Mouse (Mus musculus): ENCODE measurements at regions not wholly inside any gene's neighbourhood (a gene's known extent, or its start where the extent isn't known, plus 50 kb on each side); places are given as distances from the start of the nearest gene placed in this dataset.
A peak's percentile ranks its signal among the peaks of the same experiment; 100 is the strongest.

- no peak for DNase-seq (ENCODE audit: low spot score in 2 of 2)
Measured at GRCm38 (mm10) chr12:105898580-105899293, 111.3 kb upstream of the Vrk1 start.

DNA sequence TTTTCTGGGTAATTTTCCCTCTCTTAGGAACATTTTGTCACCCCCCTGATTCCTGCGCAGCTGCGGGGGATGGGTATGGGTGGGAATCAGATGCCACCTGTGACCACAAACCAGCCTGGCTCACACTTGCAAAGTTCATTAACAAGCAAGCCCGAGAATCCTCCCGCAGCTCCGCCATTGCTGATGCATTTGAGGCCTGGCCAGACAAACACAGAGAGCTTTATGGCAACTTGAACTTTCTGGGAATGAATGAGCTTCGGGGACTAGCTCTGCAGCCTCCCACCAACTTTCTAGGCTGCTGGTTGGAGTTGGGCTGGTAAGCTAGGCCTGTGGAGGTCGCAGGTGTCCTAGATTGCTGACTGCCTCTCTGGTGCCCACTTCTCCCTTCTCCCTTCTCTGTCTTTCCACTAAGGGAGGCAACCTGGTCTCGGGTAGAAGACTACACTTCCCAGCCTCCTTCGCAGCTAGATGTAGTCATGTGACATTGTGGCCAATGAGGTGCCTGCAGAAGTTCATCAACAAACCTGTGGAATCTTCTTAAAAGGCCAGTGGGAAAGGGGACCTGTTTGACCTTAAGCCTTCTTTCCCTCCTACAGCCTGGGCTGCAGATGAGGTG is 110.6 kb upstream of the Vrk1 start:
- DNase-seq (ENCODE audit: low spot score in 2 of 2) = no peak

DNA sequence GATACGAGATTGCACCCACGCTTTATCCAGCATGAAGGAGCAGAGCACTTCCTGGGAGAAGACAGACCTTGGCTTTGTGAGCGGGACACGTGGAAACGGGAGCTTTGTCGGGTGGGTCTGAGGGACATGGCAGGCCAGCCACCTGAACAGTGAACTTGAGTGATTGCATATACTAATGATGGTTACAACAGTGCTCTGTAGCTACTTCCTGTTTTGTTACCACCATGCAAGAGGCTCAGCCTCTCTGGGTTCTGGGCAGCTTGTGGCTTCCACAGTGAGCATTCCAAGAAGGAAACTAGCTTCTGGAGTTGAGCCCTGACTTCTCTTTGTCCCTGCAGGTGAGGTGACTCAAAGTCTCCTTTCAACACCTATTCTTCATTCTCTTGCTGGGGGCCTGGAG is 109.5 kb upstream of the Vrk1 start:
- DNase-seq (ENCODE audit: low spot score in 2 of 2) = no peak

DNA sequence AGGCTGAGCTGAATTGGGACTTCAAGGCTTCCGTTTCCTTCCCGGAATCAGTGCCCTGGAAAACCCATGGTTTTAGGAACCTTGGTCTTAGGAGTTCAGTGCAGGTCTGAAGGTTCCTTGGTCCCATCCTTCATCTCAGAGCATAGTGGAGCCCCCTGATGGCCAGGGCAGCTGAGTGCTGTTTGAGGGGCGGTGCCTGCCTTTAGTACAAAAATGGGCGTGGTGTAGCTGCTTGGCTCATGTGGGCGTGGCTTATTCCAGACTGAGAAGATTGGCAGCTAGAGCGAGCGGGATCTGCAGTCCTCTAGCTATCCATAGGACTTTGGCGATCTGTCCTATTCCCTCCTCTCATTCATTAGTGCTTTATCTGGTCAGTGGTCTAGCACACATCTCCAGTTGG is 107.0 kb upstream of the Vrk1 start:
- DNase-seq (ENCODE audit: low spot score in 2 of 2) = no peak

GRCm38 (mm10) chr12:105906584-105906983 is 103.4 kb upstream of the Vrk1 start:
- DNase-seq (ENCODE audit: low spot score in 2 of 2) = peak; percentile 10 to 16

- DNase-seq (ENCODE audit: low spot score in 2 of 2) = peak; percentile 8
Measured at GRCm38 (mm10) chr12:105907851-105908620, 102.0 kb upstream of the Vrk1 start.

DNA sequence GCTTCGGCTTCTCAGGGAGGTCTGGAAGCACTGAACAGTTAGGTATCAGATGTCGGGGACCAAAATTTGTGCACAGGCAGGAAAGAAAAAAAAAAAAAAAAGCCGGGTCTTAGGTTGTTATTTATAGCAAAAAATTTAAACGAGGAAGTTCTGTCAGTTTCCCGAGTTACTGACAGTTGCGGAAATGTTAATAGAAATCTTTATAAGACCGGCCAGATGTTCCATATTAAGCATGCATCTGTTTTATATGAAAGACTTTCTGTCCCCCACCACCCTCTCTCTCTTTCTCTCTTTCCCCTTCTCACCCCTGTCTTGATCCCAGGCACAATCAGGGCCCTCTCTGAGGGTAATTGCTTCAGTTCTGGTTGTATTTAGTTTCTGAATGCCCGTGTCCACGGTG is 98.5 kb upstream of the Vrk1 start:
- DNase-seq (ENCODE audit: low spot score in 2 of 2) = no peak

GRCm38 (mm10) chr12:105917388-105917963 is 92.6 kb upstream of the Vrk1 start:
- DNase-seq (ENCODE audit: low spot score in 2 of 2) = no peak

GRCm38 (mm10) chr12:105918775-105919174 is 91.3 kb upstream of the Vrk1 start:
- DNase-seq (ENCODE audit: low spot score in 2 of 2) = no peak

GRCm38 (mm10) chr12:105927210-105927609 is 82.8 kb upstream of the Vrk1 start:
- no peak for DNase-seq (ENCODE audit: low spot score in 2 of 2)

GRCm38 (mm10) chr12:105929456-105929921 is 80.5 kb upstream of the Vrk1 start:
- no peak for DNase-seq (ENCODE audit: low spot score in 2 of 2)

DNA sequence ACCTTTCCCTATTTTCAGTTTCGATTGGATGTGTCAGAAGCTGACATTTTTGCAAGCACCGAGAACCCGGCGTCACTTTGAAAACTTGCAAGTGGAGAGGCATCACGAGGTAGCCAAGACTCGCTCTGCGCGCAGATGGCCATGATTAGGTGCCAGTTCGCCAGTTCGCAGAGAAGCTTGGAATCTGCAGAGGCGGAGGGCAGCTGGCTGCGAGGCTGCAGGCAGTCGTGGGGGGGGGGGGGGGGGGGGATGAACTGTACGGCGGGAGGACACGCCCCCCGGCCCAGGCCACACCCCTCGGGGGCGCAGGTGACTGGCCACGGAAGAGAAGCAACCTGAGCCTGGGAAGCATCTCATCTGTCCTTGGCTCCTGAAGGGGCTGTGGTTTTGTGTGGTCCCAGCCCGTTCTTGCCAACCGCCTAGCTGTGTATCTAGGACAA is 74.6 kb upstream of the Vrk1 start:
- DNase-seq (ENCODE audit: low spot score in 2 of 2) = no peak

GRCm38 (mm10) chr12:105936812-105937530 is 73.1 kb upstream of the Vrk1 start:
- no peak for DNase-seq (ENCODE audit: low spot score in 2 of 2)

DNA sequence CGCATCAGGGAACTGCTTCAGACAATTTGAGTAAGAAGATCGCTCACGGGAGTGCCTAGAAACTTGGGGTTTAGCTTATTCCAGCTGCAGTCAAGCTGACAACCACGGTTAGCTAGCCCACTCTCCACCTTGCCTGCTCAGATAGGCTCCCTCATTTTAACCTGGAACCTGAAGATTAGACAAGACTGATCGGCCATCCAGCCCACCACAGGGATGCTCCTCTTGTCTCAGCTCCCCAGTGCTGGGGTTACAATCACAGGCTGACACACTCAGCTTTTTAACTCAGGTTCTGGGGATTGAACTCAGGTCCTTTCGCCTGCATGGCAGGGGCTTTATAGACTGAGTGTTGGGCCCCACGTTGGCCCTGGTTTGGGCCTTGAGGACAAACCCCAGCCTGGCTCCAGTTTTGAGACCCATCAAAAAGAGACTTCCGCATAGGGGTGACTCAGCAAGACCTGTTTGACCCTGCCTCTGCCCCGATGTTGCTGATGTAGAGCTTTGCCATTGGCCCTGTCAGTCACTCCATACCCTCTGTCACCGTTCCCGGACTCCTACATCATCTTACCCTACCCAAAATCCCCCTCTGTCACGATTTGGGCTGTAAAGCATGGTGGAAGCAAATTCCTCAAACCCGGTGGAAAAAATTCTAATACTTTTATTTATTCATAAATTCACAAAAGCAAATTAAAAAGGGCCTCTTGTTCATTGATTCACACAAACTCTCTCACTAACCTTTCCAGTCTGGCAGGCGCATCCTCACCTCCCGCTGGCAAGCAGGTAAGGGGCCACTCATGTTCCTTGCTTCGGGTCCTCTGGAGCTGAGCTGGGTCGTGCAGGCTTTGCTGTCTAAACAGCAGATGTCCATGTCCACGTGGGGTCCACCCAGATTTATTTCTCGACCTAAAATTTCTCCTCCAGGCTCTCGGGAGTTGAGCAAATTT is 67.6 kb upstream of the Vrk1 start:
- DNase-seq (ENCODE audit: low spot score in 2 of 2) = no peak

DNA sequence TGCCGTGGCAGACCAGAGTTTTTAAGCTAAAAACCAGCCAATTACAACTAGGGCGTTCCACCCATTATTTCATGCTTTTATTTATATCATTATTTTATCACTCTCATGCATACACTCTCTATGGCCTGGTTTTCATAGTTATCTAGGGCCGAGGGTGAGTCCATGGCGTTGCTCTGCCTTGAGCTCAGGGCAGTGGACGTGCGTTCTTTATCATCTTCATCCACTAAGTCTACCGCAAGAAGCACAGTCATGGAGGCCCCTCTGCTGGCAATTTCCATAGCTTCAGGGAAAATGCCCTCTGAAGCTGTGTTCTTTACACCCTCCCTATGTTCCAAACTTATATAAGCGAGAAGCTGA is 67.0 kb upstream of the Vrk1 start:
- no peak for DNase-seq (ENCODE audit: low spot score in 2 of 2)

DNA sequence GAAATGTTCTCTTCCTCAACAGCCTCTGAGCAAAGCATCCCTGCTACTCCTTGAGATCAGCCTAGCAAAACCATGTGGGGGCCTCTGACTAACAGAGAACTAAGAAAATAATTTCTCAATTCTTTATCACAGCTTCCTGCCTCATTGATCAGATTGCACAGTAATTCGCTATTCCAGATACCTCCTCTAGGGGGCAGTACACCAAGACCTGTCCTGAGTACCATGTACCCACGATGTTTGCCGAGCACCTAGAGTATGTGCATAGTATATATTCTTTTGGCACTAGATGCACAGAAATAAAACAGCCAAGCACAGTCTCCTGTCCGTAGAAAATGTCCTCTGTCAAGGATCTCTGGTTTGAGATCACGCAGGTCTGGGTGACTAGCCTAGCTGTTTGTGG is 62.7 kb upstream of the Vrk1 start:
- no peak for DNase-seq (ENCODE audit: low spot score in 2 of 2)

- no peak for DNase-seq (ENCODE audit: low spot score in 2 of 2)
Measured at GRCm38 (mm10) chr12:105948322-105948721, 61.7 kb upstream of the Vrk1 start.

DNA sequence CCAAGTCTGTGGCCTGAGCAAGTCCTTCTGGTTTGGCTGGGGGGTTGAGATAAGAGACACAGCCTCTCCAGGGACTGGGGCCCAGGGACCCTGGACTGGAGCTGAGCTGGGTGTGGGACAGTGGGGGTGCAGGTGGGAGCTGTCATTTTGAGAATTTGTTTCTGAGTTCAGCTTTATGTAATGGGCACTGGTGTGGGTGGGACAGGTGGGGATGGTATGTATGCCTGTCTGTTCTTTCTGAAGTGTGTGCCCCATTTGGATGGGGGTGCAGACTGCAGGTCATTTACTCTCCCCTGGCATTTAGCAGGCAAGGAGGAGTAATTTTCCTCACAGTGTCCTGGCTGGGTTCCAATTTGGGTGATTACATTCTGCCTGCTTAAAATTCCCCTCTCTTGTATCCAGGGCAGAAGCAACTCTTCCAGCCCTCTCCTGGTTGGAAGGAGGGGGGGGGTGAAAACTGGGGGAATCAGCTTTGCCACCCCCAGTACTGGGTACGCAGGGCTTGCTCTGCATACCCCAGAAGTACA is 54.2 kb upstream of the Vrk1 start:
- DNase-seq (ENCODE audit: low spot score in 2 of 2) = no peak

DNA sequence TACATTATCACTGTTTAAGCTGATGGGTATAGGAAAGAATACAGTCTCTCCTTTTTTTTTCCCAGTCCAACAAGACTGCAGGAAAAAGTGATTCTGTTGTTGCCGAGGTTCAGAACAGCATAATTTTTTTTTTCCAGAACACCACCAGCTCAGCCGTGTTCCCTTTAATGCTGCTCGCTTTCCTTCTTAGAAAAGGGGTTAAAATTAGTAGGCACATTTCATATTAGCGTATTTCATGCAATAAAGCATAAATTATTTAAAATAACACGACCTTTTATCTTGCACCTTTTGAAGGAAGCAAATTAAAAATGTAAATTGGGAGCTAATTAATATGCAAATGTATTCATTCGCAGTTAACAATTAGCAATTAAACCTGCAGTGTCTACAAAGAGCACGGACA is 50.3 kb upstream of the Vrk1 start:
- no peak for DNase-seq (ENCODE audit: low spot score in 2 of 2)
